Mouse (Mus musculus): ENCODE measurements around the gene Tmem258.
A peak's percentile ranks its signal among the peaks of the same experiment; 100 is the strongest.
"Not testable (repeated sequence)": the region's sequence is repeated elsewhere in the genome, so short reads cannot be mapped to it uniquely, and the experiment has no call there.

Gene Tmem258

DNA sequence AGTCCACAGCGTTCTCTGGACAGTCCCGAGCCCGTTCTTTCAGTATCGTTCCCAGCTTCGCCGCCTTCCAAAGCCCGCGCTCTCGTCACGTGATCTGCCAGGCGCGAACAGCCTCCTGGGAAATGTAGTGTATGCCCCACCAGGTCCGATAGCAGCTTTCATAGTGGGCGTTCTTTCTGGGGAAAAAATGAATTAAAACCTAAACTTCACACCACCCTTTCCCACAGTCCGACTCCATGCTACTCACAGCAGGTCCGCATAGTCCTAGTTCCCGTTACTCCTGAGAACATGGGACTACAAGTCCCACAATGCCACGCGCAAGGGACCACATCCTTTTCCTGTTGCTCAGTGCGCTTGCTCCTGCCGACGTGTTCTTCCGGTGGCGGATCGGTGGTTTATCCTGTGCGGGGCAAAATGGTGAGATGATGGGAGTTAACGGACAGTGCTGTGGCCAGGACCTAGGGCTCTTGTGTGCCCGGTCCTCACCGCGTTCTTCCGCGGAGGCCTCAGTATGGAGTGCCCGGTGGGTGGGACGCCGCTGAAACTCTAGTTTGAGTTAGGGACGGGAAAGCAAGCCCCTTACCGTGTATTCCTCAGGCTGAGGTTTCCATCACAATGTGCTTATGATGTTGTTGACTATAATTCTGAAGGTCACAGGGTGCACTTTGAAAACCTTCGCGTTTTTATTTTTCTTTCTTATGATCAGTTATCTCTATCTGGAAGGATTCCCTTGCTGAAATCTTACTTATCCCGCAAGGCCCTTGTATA lies at the start of gene Tmem258, which contains the start of gene Fen1:
Gene Tmem258 (plus strand): TSS at position 167 of the 768 bp plus-strand sequence.
Gene Fen1 (minus strand): TSS at position 322 of the 768 bp plus-strand sequence.
- DNase-seq (ENCODE audit: low spot score in 2 of 2): peak; percentile 90 to 96

DNA sequence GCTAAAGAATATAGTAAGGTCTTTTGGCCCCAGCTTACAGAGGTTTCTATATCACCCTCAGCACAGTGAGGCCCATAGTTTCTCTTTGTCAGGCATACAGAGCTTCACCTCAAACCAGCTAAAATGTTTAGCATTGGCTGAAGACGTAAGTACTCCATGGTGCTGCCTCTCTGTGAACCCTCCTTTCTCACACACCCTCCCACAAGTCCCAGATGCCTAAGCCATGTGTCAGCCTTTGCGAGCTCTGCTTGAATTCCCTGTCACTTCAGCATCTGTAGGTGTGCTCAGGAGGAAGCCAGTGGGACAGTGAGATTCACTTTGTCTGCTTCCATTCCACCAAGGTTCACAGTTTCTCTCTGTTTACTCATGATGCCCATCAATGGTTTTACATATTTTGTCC lies 46.1 kb upstream of the Tmem258 start:
- no peak for DNase-seq (ENCODE audit: low spot score in 2 of 2)

DNA sequence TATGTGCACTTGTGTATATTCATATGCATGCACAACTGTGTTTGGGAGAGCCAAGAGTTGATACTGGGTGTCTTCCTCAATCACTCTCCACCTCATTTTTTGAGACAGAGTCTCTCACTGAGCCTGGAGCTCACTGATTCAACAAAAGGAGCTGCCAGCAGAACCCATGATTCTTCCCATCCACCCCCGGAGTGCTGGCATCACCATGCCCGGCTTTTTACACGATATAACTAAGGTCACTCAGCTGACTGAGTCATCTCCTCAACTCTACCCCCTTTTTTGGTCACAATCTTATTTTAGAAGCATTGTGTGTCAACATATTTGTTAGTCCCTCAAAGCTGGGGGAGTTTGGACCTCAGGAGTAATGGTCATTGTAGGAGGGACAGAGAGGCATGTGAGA lies 39.9 kb upstream of the Tmem258 start:
- DNase-seq (ENCODE audit: low spot score in 2 of 2): no peak

DNA sequence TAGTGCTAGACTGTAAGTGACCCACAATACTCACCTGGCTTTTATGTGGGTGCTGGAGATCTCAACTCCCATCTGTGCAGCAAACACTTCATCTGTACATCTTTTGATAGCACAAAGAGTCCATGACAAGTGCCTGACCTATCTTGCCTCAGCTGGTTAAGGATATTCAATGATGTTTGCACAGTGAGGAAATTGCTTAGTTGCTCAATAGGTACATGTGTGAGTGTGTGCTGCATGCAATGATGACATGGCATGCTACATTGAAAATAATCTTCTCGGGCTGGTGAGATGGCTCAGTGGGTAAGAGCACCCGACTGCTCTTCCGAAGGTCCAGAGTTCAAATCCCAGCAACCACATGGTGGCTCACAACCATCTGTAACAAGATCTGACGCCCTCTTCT lies 37.9 kb upstream of the Tmem258 start:
- not testable (repeated sequence) for DNase-seq (ENCODE audit: low spot score in 2 of 2)

DNA sequence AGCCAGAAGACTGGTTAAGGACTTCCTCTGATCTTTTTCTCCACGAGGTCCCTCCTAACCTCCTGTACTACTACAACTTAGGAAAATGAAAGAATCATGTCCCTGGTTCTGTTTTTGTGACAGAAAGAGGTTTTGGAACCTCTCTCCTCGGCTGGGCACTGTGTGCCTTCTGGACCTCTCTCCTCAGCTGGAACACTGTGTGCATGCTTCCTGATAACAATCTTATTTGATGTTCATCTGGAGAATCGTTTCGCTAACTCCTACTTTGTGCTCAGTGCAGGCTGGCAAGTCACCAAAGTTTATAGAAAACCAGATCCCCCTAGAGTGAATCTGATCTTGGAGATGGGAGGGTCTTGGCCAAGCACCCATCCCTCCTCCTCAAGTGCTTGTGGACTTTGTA lies 36.7 kb upstream of the Tmem258 start:
- DNase-seq (ENCODE audit: low spot score in 2 of 2): no peak

DNA sequence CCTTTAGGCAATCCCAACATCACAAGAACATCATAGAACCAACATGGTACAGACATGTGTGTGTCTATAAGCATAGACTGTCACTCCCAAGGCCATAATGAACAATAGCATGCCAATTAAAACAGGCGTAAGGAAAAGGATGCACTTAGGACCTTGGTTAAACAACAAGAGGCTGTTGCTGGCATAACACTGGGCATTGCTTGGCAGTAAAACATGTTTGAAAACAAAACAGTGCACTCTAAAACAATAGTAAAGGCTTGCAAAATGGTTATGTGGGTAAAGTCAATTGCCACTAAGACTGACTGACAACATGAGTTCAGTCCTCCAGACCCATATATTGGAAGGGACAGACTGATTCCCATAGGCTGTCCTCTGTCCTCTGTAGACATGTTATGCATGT lies 35.9 kb upstream of the Tmem258 start:
- no peak for DNase-seq (ENCODE audit: low spot score in 2 of 2)

DNA sequence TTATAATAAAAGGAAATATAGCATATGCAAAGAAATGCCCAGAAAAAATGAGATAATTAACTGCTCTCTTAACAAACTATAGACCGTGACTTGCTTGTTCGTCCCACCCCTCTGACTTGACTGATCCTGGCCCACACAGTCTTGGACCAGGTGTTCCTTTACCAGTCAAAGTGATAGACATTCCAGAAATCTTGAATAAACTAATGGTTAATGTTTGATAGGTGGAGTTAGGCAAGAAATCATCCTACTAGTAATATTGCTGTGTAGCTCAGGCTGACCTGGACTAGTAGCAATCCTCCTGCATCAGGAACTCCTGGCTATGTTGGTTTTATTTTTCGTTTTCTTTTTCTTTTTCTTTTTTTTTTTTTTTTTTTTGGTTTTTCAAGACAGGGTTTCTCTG lies 35.4 kb upstream of the Tmem258 start:
- DNase-seq (ENCODE audit: low spot score in 2 of 2): no peak

DNA sequence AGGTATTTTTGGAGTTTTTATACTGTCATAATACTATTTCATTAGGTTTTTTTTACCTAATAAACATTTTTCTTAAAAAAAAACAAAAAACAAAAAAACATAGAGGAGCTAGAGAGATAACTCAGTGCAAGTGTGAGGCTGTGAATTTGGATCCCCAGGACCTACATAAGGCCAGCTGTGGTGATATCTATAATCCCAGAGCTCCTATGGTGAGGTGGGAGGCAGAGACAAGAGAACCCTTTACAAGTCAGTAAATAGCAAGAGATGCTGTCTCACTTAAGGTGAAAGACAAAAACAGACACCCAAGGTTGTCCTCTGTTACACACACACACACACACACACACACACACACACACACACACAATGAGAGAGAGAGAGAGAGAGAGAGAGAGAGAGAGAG lies 34.6 kb upstream of the Tmem258 start:
- DNase-seq (ENCODE audit: low spot score in 2 of 2): no peak

DNA sequence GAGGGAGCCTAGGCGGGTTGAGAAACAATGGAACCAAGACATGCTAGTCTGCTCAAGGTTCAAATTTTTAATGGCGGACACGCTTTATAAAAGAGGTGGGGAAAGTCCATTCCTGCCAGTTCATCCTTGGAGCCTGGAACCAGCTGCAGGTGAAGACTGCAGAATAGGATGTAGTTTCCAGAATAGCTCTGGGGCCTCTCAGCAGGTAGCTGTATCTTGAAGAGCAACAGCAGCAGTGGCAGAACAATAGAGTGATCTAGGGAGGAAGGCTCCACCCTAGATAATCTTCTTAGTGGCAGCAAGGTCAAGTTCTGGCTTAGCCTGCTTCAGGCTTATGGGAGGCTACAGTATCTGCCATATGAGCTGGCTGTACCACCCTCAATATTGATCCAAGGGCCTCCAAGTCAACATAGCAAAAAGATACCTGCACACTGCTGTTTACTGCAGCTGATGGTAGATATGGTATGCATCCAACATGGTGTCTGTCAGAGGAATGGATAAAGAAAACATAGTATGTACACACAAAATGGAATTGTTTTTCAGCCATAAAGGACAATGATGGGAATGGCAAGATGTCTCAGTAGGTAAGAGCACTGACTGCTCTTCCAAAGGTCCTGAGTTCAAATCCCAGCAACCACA lies 34.0 kb upstream of the Tmem258 start:
- not testable (repeated sequence) for DNase-seq (ENCODE audit: low spot score in 2 of 2)

DNA sequence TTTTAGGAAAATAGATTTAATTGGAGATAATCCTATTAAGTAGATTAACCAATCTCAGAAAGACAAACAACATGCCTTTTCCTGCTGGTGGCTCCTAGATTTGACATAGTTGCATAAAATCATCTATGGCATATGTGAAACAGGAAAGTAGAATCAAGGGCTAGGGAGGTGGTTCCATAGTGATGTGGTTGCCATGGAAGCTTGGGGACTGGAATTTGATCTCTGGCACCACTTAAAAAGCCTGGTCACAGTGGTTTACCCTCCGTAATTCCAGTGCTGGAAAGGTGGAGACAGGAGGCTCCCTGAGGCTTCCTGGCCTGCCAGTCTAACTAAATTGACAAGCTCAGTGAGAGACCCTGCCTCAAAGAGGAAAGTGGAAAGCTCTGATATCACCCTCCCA lies 33.3 kb upstream of the Tmem258 start:
- DNase-seq (ENCODE audit: low spot score in 2 of 2): no peak

DNA sequence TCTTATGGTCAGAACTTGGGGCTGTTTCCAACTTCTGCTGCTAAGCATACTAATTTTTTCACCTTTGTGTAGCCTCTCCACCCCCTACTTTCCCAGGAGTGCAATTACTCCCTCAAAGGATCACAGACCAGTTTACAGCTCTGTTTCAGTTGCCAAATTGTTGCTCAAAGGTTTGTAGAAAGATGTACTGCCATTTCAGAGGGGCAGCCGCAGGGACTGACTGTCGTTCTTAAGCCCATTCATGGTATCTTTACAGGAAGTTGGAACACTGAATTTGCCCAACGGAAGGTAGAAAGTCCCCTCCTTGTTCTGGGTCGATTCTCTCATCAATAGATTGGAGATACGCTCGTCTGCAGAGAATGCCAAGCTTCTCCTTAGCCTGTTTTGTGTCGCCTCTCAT lies 32.5 kb upstream of the Tmem258 start:
- DNase-seq (ENCODE audit: low spot score in 2 of 2): no peak

DNA sequence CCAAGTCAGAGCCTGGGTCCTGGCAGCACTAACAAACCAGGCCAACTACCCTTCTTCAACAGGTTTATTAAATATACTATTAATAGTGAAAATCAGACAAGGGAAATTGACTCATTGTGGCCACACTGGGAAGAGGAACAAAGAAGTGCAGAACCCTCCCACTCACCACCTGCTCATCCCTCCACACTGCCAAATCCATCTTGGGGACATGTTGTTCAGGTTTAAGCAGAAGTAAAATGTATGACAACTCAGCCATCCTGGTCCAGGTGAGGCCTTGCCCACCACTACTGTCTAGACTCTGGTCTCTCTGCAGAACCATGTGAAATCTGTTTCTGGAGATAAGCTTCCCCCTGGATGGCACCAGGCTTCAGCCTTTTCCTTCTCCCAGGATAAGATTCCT lies 32.0 kb upstream of the Tmem258 start:
- DNase-seq (ENCODE audit: low spot score in 2 of 2): no peak

DNA sequence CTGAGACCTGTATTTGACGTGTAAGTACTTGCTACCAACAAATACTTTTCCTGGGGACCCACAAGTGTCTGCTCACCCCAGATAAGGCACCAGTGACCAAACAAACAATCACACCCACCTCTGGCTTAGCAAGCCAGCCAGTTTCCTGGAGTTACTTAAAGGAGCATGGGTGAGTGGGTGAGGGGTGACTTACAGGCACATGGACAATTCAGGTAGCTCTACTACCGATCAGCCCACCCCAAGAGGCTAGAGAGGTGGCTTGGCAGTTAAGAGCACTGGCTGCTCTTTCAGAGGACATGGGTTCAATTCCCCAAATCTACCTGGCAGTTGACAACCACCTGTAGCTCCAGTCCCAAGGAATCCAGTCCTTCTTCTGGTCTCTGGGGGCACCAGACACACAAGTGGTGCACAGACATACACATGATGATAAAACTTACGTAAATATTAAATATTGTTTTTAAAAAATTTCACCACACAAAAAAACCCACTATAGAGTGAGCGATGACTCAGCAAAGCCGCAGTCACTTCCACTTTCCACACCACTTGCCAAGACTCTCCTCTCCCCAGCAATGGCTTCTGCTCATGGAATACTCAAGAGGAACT lies 30.6 kb upstream of the Tmem258 start:
- peak; percentile 58 to 71 for DNase-seq (ENCODE audit: low spot score in 2 of 2)

DNA sequence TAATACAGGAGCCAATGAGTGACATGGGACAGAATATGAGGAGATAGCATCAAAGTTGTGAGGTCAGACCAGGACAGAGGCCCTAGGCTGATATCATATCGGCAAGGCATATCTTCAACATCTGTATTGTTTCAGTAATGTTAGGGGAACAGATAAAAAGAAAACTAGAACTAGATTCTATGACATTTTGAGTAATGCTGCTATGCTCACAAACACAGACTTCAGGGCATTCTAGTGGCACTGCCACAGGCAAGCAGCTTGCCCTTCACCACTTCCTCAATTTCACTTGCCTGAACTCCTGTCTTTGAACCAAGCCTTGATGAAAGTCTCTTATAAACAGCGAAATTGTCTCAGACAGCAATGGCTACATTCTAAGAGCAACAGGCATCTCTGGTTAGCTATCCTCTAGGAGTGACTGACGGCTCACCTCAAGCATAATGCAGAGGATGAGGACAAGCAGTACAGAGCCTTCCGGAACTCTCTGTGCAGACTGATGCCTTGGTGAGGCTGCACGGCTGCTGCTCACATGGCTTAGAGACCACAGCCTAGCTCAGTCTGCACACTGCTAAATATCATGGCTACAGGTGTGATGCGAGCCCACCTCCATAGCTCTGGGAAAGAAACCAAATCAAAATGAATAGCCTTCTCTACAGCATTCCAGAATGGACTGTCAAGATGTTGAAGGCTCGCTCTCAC lies 29.8 kb upstream of the Tmem258 start:
- DNase-seq (ENCODE audit: low spot score in 2 of 2): peak in 1 of 2 experiments; percentile 34

DNA sequence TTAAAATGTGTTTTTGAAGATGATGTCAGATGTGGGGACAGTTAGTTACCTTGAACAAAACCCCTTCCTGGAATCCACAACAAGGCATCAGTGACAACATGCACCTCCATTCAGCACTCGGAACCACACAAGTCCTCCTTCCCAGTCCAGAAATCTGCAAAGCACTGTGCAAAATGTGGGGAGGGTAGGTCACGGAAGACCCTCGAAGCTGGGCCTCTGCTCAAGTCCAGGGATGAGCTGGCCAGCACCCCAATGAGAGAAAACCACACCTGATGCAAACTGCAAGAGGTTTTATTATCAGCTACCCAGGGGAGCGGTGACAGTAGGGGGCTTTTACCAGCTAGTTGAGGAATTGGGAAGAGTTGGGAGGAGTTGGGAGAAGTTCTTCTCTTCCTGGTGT lies 28.9 kb upstream of the Tmem258 start:
- no peak for DNase-seq (ENCODE audit: low spot score in 2 of 2)

DNA sequence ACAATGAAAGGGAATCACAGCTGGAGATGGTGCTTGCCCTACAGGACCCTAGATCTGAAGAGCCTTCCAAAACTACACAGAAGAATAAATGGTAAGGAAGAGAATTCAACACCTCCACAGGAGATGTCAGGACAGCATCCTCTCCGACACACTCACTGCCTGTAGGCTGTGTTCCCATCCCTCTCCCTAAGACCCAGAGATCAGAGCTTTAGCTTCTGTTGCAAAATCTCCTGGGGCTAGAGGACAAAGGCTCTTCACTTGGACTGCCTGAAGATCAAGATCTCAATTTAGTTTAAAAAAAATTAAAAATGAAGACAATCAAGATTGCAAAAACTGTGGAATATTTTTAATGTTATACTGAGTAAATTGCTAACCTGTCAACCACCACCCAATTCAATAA lies 27.3 kb upstream of the Tmem258 start:
- DNase-seq (ENCODE audit: low spot score in 2 of 2): no peak

DNA sequence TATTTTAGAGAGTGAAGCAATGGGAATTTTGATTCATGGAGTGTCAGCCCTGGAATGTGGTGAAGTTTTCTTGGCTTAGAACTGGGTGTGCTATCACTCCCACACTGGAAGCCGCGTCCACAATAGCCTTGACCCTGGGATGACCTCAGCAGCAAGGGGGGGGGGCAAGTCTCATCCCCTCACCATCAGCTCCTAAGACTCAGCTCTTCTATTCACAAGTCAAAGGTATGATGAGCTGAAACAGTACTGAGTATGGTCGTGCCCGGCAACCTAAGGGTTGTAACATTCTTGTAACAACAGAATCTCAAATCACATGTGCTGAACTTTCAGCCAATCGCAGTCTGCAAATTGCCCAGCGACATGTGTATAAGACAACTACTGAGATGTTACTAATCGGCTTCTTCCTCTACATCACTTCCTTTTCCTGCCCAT lies 26.9 kb upstream of the Tmem258 start:
- DNase-seq (ENCODE audit: low spot score in 2 of 2): no peak

DNA sequence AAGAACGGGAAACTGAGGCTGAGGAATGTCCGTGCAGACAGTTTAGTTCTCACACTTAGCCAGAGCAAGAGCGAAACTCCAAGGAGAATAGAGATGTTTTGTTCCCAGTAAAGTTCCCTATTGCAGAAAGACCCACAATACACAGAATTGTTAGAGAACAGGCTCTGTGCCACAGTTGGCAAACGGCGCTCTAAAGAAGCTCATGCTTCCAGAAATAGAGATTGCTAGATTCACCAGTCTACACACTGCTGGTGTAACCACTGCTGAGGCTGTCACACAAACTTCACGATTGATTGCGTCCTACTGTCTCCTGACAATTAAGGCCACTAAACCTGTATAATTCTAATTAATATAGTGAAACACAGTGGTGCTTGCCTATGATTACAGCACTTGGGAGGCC lies 22.6 kb upstream of the Tmem258 start:
- DNase-seq (ENCODE audit: low spot score in 2 of 2): no peak

DNA sequence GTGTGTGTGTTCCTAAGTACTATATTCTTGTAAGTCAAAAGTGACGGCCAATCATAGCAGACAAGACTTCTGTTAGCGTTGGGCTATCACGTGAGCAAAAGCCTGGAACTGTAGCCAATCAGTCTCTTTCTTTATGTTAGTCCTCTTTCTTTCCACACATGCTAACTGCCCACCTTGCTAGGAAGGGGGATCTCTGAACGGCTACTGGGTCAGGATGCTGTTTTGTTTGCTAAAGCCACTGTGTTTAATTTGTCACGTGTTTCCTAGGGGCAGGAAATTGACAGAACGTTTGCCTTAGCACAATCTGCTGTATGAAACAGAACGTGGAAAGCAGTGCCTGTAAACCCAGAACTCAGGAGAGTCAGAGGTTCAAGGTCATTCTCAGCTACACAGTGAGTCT lies 21.7 kb upstream of the Tmem258 start:
- DNase-seq (ENCODE audit: low spot score in 2 of 2): no peak

DNA sequence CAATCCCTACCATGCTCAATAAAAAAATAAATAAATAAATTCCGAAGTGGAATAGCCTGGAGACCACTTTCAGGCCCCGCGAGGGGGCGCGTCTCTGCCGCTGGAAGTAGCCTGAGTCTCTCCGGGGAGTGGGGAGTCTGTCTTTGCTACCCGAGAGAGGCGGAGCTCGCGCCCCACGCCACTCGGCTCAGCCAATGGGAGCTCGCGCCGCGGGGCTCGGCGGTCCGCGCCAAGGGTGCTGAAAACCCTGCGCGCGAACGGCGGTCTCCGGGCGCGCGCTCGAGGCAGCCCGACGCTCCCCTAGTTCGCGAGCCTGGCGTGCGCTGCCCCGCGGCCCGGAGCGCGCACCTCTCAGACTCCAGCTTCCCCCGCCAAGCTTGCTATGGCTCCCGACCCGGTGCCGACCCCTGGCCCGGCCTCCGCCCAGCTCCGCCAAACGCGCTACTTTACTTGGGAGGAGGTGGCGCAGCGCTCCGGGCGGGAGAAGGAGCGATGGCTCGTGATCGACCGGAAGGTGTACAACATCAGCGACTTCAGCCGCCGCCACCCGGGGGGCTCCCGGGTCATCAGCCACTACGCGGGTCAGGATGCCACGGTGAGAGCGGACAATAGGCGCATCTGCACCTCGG lies 21.0 kb upstream of the Tmem258 start, which contains the start of gene Fads1:
Gene Fads1 (plus strand): TSS at position 219 of the 629 bp plus-strand sequence.
- DNase-seq (ENCODE audit: low spot score in 2 of 2): peak; percentile 89 to 92

DNA sequence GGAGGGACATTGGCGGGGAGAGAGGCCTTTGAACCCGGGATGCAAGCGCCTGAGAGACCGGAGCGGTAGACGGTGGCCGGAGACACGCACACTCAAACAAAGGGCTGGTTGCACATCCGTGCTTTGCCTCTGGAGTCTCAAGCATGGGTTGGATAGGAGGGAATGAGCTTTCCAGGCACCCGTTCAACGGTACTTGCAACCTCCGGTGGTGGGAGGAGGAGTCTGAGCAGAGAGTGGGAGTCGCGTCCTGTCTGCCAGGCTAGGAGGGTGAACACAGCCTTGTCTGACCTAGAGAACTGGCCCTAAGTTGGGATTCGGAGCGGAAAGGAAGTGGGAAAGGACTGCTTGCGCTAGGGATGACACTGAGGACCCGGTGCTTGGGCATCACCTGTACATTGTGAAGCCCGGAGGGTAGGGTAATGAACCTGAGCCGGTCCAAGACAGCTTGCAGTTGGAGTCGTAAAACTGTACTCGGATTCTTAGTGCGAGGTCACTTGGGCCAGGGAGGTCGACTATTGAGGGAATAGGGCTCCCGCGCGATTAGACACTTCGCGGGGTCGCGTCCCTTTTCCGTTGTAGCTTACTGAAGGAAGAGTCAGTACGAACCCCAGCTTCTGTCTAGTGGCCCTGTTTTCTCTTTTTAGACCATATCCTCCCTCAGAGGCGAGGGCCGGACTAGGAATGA lies 20.4 kb upstream of the Tmem258 start:
- DNase-seq (ENCODE audit: low spot score in 2 of 2): peak; percentile 63 to 78
